Mouse (Mus musculus): ENCODE results near the gene Nccrp1.

- TF ChIP-seq CTCF (IDR thresholded peaks at IDR 0.05; ENCODE audit: extremely low read depth, insufficient read depth, insufficient read length, insufficient replicate concordance) (no peak), POLR2A (IDR thresholded peaks at IDR 0.05; ENCODE audit: low read depth, low read length) (no peak)
Observed at GRCm38 (mm10) chr7:28545048-28545890, 1.8 kb downstream of the Nccrp1 start.
